Mouse (Mus musculus) testis, adult 2 months (tissue): ENCODE measurements at regions not wholly inside any gene's neighbourhood (a gene's known extent, or its start where the extent isn't known, plus 50 kb on each side); places are given as distances from the start of the nearest gene placed in this dataset.

ENCODE experiments used
- CTCF ChIP-seq: fragments of 200-500 bp; IDR thresholded peaks from 2 replicates; pipeline ENCODE4 v1.5.1; 2012; ENCODE audit warnings: low read depth, mild to moderate bottlenecking, inconsistent platforms, low read length, moderate library complexity; ENCODE audit not compliant: control insufficient read depth, insufficient read depth, insufficient replicate concordance
- POLR2A ChIP-seq: fragments of 200-500 bp; IDR thresholded peaks from 2 replicates; pipeline ENCODE4 v1.6.1; 2012; ENCODE audit warnings: low read depth, mild to moderate bottlenecking, inconsistent platforms, low read length, moderate library complexity; ENCODE audit not compliant: control insufficient read depth

GRCm38 (mm10) chr16:55527680-55528079 is 229.9 kb upstream of the Zpld1 start:
- TF ChIP-seq CTCF (no peak), POLR2A (no peak)
